Mouse (Mus musculus) cerebellum, adult 8-10 months (tissue): ENCODE measurements around the gene Mgp.
A peak's percentile ranks its signal among the peaks of the same experiment; 100 is the strongest.

Source experiments
- DNase-seq: peaks from one replicate; pipeline ENCODE4 v3.0.0; 2022

Mgp gene

DNA sequence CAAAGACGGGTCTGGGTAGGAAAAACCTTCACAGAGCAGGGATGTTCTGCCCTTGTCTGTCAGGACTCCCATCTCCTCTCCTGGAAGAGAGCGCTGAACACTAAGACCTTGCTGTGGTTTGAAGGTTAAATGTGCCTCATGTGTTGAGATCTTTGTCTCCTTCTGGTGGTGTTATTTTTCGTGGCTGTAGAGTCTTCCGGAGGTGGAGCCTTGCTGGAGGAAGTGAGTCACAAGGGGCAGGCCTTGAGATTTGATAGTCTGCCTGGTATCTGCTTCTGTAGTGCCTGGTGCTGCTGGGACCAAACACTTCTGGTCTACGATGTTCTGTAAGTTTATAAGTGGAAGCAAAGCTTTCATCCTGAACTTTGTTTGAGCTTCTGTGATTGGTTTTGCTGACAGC is 26.7 kb downstream of the Mgp start:
- no peak for DNase-seq

DNA sequence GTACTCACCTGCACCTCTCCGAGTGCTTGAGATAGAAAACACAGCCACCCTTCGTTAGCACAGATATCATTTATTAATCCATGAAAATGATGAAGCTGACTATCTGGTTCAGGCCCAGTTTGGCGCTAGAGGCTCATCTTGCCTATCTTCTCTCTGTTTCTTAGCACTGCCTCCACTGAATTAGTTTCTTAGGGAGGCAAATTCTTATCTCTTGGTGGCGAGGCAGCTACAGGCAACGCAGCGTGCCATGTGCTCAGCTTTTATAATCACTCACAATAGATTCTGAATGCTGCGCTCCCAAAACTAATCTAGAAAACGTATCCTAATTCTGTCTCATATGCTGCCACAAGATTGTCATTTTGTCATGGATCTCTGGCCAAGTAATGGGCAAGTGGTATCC is 27.2 kb downstream of the Mgp start:
- DNase-seq: no peak

DNA sequence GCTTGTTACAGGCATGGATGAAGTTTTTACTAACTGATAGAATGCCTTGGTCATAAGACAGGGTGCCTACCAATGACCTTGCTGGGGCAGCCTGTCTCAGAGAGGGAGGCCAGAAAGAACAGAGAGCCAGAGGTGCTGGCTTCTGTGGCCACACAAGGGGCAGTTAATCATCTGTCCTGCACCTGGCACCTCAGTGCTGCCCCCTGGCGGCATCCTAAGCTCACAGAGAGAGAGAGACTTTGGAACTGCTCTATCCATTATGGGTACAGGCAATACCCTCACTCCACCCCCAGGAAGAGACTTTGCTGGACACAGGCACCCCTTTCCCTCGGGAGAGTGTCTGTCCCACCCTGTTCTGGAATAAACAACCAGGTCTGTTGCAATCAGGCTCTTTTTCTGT is 27.8 kb downstream of the Mgp start:
- peak; percentile 8 for DNase-seq

DNA sequence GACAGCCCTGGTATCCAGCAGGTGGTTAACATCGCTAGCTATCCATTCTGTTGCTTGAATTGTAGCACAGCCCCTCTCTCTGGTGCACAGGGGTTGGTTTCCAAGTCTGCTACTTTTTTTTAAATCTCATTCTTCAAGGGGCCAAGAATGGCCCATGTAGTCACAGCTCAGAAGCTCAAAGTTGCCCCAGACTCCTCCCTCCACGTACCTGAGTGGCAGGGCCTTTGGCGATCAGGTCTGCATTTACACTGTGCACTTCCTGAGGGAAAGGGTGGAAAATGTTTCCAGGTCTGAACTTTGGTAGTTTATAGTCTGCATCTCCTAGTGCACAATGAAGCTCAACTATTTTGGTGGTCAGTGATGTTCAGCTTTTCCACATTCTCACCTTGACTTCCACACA is 28.4 kb downstream of the Mgp start:
- DNase-seq: no peak

DNA sequence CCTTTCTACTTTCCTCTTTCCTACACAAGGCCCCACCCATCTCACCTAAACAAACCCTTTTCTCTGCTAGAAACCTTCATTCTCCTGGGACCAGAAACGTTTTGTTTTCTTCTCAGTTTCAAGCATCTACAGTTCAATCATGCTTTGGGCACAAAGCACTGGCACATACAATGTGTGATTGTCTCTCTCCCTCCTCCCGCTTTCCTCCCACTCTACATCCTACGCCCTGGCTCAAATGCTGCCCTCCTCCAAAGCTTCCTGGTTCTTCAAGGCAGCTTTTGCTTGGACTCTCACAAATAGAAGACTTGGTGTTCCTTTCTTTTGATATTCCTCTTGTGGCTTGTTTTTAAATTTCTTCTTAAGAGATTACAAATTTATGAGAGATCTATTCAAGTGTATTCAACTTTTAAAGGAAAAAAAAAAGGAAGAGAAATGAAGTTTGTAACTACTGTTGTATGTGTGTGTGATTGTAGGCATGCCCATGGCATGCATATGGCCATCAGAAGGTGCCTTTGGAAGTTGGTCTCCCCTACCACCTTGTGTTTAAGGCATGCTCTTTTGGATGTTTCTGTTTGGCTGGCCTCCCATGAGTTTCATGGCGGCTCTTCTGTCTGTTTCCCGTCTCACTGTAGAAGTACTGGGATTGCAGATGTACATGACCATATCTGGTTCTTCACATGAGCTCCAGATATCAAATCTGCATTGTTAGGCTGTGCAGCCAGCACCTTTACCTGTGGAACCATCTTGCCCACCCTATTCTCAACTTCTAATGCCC is 29.7 kb downstream of the Mgp start:
- DNase-seq: no peak

DNA sequence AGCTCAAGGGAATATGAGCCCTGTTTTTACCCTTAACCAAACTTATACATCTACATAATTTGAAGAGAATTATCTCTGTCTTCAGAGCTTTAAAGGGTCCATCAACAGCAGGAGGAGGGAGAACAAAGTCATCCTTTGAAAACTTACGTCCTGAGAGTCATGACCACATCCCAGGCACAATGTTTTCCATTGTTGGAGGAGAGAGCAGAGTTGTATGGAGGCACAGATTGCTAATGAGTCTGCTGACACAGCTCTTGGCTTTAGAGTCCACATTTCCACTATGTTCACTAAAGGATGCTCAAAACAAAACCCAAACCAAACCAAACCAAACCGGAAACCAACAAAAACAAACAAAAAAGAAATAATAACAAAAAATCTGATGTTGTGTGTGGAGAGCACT is 30.7 kb downstream of the Mgp start:
- DNase-seq: no peak

DNA sequence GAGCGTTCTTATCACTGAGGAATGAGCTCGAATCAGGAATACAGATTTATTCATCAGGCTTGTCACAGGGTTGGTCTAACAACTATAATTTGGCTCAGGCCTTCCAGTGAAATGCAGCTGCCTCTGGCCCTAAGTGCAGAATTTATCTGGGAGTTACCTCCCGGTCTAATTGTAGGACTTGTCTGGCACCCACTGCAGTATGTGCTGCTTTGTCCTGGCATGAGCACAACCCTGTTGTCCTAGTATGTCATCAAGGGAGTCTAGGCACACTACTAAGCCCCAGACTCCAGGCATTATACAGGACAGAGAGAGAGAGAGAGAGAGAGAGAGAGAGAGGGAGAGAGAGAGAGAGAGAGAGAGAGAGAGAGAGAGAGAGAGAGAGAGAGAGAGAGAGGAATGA is 38.3 kb downstream of the Mgp start:
- DNase-seq: no peak

DNA sequence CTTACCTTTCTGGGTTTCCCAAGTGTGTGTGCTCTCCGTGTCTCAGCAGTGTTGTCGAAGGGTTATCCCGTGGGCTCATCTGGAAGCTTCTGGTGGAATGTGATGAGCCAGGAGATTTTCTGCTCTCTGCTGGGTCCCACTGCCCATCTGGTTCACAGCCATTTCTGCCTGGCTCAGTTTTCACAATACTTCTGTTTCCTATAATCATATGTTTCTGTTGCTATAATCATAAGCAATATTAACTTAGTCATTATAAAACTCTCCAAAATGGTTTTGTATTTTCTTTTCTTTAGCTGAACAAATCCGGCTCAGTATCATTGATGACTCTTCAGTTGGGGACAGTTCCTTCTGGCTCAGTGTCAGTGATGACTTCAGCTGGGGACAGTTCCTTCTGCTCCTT is 40.3 kb downstream of the Mgp start, which contains the start of gene Smco3:
TSS of gene Smco3 (minus strand) at position 101 of the 400 bp plus-strand sequence.
- DNase-seq: no peak

DNA sequence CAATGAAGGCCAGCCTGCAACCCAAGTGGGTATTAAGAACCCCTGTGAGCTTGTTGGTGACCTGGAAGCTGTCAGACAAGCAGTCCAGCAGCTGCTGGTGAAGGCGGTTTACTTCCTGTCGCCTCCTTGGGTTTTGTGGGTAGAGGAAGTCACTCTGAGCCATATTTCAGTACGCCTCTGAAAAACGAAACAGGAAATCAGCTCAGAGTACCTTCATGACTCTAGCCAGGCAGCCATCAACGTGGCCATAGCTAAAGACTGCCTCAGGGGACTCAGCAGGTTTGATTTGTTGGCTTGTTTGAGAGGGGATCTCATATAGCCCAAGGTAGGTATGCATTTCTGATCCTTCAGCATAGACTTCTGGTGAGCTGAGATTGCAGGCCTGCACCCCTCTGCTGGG is 43.9 kb downstream of the Mgp start:
- DNase-seq: no peak

DNA sequence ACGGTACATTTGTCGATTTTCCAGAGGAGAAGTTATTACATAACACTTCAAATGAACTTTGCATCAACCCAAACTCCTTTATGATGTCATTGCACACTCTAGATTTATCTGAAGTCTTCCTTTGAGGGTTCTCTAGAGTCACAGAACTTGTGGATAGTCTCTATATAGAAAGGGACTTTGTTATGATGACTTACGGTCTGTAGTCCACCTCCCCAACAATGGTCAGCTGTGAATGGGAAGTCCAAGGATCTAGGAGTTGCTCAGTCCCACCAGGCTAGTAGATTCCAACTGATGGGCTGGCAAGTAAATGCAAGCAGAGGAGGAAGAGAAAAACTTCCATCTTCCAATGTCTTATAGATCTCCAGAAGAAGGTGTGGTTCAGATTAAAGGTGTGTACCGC is 46.9 kb downstream of the Mgp start:
- DNase-seq: peak; percentile 16

DNA sequence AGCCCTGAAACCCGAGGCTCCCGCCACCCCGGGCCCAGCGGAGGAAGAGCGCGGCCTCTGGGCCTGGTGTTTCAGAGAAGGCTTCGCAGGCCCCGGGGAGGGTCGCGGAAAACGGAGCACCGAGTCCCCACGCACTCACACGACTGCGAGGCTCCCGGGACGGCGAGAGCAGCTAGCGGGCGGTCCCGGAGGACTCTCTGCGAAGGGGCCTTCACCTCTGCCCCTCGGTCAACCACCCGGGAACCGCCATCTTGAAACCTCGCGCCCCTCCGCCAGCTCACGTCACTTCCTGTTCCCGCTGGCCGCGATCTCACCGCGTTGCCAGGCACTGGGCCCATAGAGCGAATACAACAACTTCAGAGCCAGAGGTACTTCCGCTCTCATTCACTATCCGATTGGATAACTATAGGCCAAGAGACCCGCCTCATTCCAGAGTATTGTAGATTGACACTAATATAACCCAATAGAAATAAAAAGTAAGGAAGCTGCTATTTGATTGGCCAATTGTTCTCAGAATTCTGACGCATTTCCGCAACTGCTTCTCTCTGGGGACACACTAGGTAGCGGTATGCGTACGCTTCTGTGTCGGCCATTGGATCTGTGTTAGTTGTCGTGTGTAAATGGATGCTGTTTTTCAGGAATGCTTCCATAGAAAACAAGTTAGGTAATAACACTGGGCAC is 47.6 kb downstream of the Mgp start, which contains the start of gene Wbp11:
TSS of gene Wbp11 (minus strand) at position 353 of the 681 bp plus-strand sequence.
- DNase-seq: peak; percentile 93

DNA sequence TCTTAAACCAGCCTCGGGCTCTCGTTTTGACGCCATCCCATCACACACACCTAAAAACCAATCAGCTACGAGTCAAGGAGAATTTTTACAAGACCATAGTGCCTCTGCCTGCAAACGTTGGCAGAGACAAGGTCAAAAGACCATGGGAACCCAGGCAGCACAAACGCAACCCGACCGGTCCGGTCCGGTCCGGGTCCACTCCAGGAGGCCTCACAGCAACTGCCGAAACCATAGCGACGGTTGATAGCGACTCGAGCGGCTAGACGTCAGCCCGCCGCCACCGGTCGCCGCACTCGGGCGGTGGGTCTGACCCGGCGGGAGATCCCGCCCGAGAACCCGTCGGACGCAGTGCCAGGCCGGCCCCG is 48.1 kb downstream of the Mgp start, which contains the start of gene BC049715:
TSS of gene BC049715 (plus strand) at position 111 of the 365 bp plus-strand sequence.
- DNase-seq: no peak

DNA sequence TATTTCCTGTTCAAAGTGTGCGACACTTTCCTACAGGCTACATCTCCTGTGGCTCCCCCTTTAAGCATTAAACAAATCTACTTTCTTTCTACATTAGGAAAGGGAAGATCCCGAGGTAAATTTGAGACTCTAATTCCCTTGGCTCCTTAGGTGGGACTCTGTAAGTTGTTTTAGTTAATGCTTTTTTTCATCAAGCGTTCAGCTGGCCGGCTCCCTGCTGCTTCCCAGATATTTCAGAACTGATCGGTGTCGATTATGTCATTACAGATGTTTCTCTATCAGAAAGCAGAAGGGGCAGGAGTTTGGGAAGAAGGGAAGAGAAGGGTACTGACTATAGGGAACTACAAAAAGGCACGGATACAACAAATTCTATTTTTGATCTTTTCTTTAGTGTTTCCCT is 48.5 kb downstream of the Mgp start:
- DNase-seq: no peak

DNA sequence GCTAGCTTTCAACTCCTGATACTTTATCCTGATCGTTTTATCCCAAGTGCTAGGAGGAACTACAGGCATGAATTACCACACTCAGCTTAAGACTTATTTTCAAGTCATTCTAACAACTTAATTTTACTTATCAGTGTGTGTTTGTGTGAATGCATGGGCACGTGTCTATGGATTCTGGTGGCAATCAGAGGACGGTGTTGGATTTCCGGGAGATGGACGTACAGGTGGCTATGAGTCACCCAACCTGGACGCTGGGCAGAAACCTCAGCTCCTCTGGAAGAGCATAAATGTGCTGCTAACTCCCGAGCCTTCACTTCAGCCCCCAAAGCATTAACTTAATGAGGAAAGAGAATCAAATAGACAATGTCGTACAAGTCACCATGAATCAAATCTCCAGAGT is 50.6 kb downstream of the Mgp start:
- DNase-seq: no peak
